Mouse (Mus musculus): ENCODE results near the gene Sema4c. TPM values are rescaled to one million over a fixed set of nuclear protein-coding genes. Genes with fewer than 3 reads are reported as not detected.
A peak's percentile ranks its signal among the peaks of the same experiment; 100 is the strongest.

Gene Sema4c
- polyA plus RNA-seq, 1 experiment: 23.8 TPM

DNA sequence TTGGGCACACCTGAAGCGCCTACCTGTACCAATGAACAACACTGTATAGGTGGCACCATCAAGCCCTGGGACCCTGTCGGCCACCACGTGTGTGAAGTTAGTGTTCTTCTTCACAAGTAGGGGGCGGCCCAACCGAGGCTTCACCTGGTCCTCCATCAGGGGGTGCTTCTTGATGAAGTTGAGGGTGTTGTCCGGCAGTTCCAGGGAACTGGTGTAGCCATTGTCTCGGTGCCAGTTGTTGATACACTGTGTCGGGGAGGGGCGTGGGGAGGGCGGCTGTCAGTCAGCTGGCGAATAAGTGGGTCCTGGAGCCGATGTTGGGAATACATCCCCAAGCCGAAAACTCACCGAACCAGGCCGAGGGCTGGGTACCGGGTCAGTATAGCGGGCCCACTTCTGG is 6.2 kb downstream of the Sema4c start:
- TF ChIP-seq POLR2A (IDR thresholded peaks at IDR 0.05; ENCODE audit: borderline replicate concordance, insufficient read depth, low read length) (no peak), CTCF (IDR thresholded peaks at IDR 0.05; ENCODE audit: borderline replicate concordance, insufficient read depth, low read depth, low read length) (no peak)
- Histone ChIP-seq H3K4me1 (ENCODE audit: control insufficient read depth, insufficient read depth, low read length) (peaks cover 59% of the 10 kb centered on the region), H3K27ac (ENCODE audit: insufficient read depth, low read length) (peak overlapping the region; percentile 74), H3K27me3 (ENCODE audit: control insufficient read depth, insufficient read depth, low read length) (no peaks in the 10 kb centered on the region), H3K4me3 (replicated peaks; ENCODE audit: insufficient read depth, low read depth, low read length) (no peak overlapping the region)
- 56% methylated on average over 17 of the region's 17 CpGs for whole genome bisulfite sequencing
- DNase-seq: no peak

- Histone ChIP-seq H3K4me1 (ENCODE audit: control insufficient read depth, insufficient read depth, low read length) (peaks cover 53% of the 10 kb centered on the region), H3K27ac (ENCODE audit: insufficient read depth, low read length) (no peak overlapping the region), H3K4me3 (replicated peaks; ENCODE audit: insufficient read depth, low read depth, low read length) (no peak overlapping the region), H3K27me3 (ENCODE audit: control insufficient read depth, insufficient read depth, low read length) (no peaks in the 10 kb centered on the region)
- 34% methylated on average over 20 of the region's 20 CpGs for WGBS
- DNase-seq: peak; percentile 71 to 76
- TF ChIP-seq CTCF (IDR thresholded peaks at IDR 0.05; ENCODE audit: borderline replicate concordance, insufficient read depth, low read depth, low read length) (peak; percentile 77), POLR2A (IDR thresholded peaks at IDR 0.05; ENCODE audit: borderline replicate concordance, insufficient read depth, low read length) (no peak)
Measured at GRCm38 (mm10) chr1:36550075-36550863, 7.9 kb downstream of the Sema4c start.

GRCm38 (mm10) chr1:36549491-36549890 is 8.7 kb downstream of the Sema4c start:
- TF ChIP-seq CTCF (IDR thresholded peaks at IDR 0.05; ENCODE audit: borderline replicate concordance, insufficient read depth, low read depth, low read length) (no peak), POLR2A (IDR thresholded peaks at IDR 0.05; ENCODE audit: borderline replicate concordance, insufficient read depth, low read length) (no peak)
- Histone ChIP-seq H3K27me3 (ENCODE audit: control insufficient read depth, insufficient read depth, low read length) (no peaks in the 10 kb centered on the region), H3K4me1 (ENCODE audit: control insufficient read depth, insufficient read depth, low read length) (peaks cover 45% of the 10 kb centered on the region), H3K27ac (ENCODE audit: insufficient read depth, low read length) (no peak overlapping the region), H3K4me3 (replicated peaks; ENCODE audit: insufficient read depth, low read depth, low read length) (no peak overlapping the region)
- no peak for DNase-seq
- WGBS: 62% methylated on average over 18 of the region's 18 CpGs

DNA sequence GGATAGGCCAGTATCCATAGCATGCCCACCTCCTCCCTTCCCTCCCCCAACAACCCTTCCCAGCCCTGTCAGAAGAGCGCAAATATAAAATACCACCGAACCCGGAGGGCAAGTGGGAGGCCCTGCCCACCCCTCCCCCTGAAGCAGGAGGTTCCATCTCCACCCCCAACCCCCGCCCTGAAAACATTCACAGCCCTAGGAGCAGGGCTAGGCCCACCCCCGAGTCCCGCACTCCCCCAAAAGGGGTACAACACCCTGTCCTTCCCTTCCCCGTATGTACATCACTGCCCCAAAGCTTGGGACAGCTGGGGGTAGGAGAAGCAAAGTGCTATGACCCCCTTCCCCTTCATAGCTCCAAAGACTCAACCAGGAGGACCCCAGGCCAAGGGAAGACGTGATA is 9.4 kb downstream of the Sema4c start:
- Histone ChIP-seq H3K4me1 (ENCODE audit: control insufficient read depth, insufficient read depth, low read length) (peaks cover 41% of the 10 kb centered on the region), H3K27me3 (ENCODE audit: control insufficient read depth, insufficient read depth, low read length) (no peaks in the 10 kb centered on the region), H3K4me3 (replicated peaks; ENCODE audit: insufficient read depth, low read depth, low read length) (no peak overlapping the region), H3K27ac (ENCODE audit: insufficient read depth, low read length) (no peak overlapping the region)
- 57% methylated on average over 8 of the region's 8 CpGs for WGBS
- TF ChIP-seq POLR2A (IDR thresholded peaks at IDR 0.05; ENCODE audit: borderline replicate concordance, insufficient read depth, low read length) (no peak), CTCF (IDR thresholded peaks at IDR 0.05; ENCODE audit: borderline replicate concordance, insufficient read depth, low read depth, low read length) (no peak)
- no peak for DNase-seq

DNA sequence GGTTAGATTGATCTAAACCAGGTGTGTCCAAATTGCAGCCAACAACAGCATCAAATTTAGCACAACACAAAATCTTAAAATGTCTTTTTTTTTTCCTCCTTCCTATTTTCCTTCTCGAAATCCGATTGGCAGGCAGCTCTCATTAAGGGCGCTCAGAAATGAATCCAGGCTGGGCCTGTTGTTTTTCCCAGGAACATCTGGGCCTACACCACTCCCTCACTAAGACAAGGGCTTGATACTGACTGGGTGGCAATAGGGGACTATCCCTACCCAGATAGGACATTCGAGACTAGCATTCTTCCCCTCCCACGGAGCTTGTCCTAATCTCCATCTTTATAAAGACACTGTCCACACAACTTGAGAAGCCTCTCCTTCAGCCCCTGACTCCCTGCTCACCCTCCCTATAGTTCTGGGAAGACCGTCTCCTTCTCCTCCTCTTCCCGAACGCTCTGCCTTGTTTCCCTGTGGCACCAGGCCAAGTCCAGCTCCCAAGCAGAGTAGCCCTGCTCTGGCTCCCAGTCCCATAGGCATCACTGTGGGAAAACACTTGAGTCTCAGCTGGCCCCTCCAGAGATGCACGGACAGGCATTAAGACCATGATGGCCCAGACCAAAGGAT is 10.1 kb downstream of the Sema4c start:
- no peak for TF ChIP-seq POLR2A (IDR thresholded peaks at IDR 0.05; ENCODE audit: borderline replicate concordance, insufficient read depth, low read length)
- no peak overlapping the region for H3K4me3 ChIP-seq (replicated peaks; ENCODE audit: insufficient read depth, low read depth, low read length)
- H3K27me3 ChIP-seq (ENCODE audit: control insufficient read depth, insufficient read depth, low read length): no peaks in the 10 kb centered on the region
- WGBS: 24% methylated on average over 9 of the region's 9 CpGs
- peaks cover 34% of the 10 kb centered on the region for H3K4me1 ChIP-seq (ENCODE audit: control insufficient read depth, insufficient read depth, low read length)
- DNase-seq: peak; percentile 51 to 59
- H3K27ac ChIP-seq (ENCODE audit: insufficient read depth, low read length): no peak overlapping the region

DNA sequence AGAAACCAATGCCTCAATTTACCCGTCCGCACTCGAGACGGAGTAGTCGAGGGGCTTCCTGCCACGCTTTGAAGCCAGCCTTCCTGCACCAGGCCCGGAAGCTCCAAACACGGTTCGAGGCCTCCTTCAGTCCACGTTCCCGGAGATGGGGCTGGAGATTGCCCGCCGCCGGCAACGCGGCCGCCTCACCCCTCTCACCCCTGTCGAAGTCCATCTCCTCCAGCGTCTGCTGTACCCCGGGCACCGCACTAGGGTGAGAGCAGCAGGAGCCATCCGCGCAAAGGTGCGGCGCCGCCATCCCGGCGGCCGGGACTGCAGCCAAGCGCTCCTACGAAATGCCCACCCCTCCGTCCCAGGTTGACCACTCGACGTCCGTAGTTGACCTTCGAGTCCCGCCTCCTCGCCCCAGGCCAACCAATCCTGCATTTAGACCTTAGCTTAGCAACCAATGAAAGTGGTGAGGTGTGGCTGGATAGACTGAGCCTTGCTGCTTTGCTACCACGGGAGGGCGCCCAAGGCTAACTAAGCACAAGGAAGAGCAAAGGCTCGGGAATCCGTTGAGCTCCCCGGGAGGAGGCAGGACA is 11.2 kb downstream of the Sema4c start, which contains the start of gene Ankrd39:
Gene Ankrd39 (minus strand): TSS at position 558 of the 584 bp plus-strand sequence.
- under 1% methylated on average over 43 of the region's 43 CpGs for WGBS
- peak; percentile 99 for DNase-seq
- H3K27me3 ChIP-seq (ENCODE audit: control insufficient read depth, insufficient read depth, low read length): no peaks in the 10 kb centered on the region
- peaks cover 33% of the 10 kb centered on the region for H3K4me1 ChIP-seq (ENCODE audit: control insufficient read depth, insufficient read depth, low read length)
- H3K4me3 ChIP-seq (replicated peaks; ENCODE audit: insufficient read depth, low read depth, low read length): peak within 1 kb of the TSS; percentile 68
- TF ChIP-seq POLR2A (IDR thresholded peaks at IDR 0.05; ENCODE audit: borderline replicate concordance, insufficient read depth, low read length) (peak; percentile 88), CTCF (IDR thresholded peaks at IDR 0.05; ENCODE audit: borderline replicate concordance, insufficient read depth, low read depth, low read length) (peak; percentile 98)
- H3K27ac ChIP-seq (ENCODE audit: insufficient read depth, low read length): peak within 1 kb of the TSS; percentile 79

GRCm38 (mm10) chr1:36545845-36546600 is 12.1 kb downstream of the Sema4c start:
- Histone ChIP-seq H3K4me3 (replicated peaks; ENCODE audit: insufficient read depth, low read depth, low read length) (peak overlapping the region; percentile 68), H3K27ac (ENCODE audit: insufficient read depth, low read length) (0 out of 2 replicates have a peak overlapping the region, but pooled peaks have one; percentile 79), H3K4me1 (ENCODE audit: control insufficient read depth, insufficient read depth, low read length) (peaks cover 34% of the 10 kb centered on the region), H3K27me3 (ENCODE audit: control insufficient read depth, insufficient read depth, low read length) (no peaks in the 10 kb centered on the region)
- 73% methylated on average over 19 of the region's 19 CpGs for WGBS
- TF ChIP-seq POLR2A (IDR thresholded peaks at IDR 0.05; ENCODE audit: borderline replicate concordance, insufficient read depth, low read length): no peak
- TF ChIP-seq CTCF (IDR thresholded peaks at IDR 0.05; ENCODE audit: borderline replicate concordance, insufficient read depth, low read depth, low read length): no peak
- peak in 1 of 2 experiments; percentile 45 for DNase-seq
